Mouse (Mus musculus): Measurements from ENCODE around the gene Unc13d. TPM values are rescaled to one million over a fixed set of nuclear protein-coding genes. Genes with fewer than 3 reads are reported as not detected.
"Not testable (repeated sequence)": the region's sequence is repeated elsewhere in the genome, so short reads cannot be mapped to it uniquely, and the experiment has no call there.

Gene Unc13d
- total RNA-seq, 2 experiments from 2014 or later, result 1.6 to 3.0 TPM

DNA sequence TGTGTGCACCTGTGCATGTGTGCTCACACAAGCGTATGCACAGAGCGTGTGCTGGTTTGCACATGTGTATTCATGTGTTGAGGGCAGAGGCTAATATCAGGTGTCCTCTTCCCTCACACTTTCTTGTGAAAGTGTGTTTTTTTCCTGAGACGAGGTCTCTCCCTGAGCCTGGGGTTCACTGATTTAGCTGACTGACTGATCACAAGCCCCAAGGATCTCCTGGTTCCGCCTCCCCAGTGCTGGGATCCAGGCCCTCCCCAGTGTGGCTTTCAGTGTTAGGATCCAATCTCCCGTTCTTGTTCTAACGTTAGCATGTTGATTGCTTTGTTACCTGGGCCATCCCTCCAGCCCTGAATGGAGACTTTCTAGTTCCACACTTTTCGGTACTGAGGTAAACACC, 23.1 kb upstream of the Unc13d start:
- no peak for DNase-seq (ENCODE audit: low spot score in 2 of 2)

DNA sequence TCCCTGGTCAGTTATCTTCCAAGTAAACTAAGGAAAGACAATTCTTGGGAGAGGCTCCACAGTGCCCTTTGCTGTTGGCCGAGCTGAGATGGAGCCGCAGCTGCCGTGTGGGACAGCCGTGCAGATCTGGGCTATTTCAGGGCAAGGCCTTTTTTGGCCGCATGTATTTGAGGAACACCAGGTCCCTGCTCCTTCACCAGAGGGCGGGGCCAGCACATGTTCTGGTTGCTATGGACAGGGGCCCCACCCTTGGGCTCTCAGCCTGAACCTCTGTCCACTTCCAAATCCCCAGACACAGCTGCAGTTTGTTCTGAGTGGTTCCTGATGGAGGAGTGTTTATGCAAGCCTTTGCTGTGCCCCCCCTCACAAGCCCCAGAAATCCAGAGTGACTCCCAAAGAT, 22.6 kb upstream of the Unc13d start:
- no peak for DNase-seq (ENCODE audit: low spot score in 2 of 2)

DNA sequence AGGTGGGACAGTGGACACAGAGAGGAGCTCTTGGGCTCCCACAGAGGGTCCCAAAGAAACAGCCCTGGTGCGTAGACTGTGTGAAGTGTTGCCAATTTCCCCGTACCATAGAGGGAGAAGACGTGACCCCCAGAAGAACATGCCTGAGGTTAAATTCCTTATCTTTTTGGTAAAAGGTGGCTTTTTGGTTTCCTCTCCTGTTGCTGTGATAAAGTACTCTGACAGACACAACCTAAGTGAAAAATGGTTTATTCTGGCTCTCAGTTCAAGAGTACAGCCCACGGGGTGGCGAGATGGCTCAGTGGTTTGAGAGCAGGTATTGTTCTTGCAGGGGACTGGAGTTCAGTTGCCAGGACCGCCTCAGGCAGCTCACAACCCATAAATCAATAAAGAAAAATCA, 21.7 kb upstream of the Unc13d start:
- DNase-seq (ENCODE audit: low spot score in 2 of 2), result no peak

GRCm38 (mm10) chr11:116098711-116099460, 21.1 kb upstream of the Unc13d start:
- DNase-seq (ENCODE audit: low spot score in 2 of 2), result no peak

DNA sequence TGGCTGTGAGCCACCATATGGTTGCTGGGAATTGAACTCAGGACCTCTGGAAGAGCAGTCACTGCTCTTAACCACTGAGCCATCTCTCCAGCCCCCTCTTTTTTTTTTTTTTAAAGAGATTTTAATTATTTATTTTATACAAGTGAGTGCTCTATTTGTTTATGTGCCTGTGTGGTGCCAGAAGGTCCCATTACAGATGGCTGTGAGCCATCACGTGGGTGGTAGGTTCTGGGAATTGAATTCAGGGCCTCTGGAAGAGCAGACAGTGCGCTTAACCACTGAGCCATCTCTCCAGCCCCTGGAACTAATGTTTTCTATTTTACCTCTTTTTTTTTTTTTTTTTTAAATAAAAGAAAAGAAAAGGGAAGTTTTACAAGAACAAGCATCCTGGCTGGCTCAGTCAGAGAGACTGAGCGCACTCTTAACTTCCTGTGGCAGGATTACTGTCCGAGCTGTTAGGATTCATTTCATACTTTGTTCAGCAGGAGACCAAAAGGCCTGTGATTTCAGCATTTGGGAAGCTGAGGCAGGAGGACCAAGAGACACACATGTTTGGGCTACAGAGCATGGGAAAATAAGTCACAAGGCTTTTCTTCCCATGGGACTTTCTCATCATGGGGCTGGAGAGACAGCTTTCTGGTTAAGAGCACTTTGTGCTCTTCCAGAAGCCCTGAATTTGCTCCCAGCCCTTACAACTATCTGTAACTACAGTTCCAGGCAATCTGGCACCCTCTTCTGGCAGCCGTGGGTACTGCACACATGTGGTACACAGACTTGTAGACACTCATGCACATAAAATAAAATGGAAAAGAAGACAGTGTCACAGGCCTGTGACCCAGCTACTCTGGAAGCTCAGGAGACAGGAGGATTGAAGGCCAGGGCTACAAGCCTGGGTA, 18.7 kb upstream of the Unc13d start:
- DNase-seq (ENCODE audit: low spot score in 2 of 2), result no peak

GRCm38 (mm10) chr11:116095573-116095972, 17.8 kb upstream of the Unc13d start:
- DNase-seq (ENCODE audit: low spot score in 2 of 2), result no peak

GRCm38 (mm10) chr11:116093771-116094565, 16.2 kb upstream of the Unc13d start:
- DNase-seq (ENCODE audit: low spot score in 2 of 2), result no peak

- DNase-seq (ENCODE audit: low spot score in 2 of 2), result not testable (repeated sequence)
Observed at GRCm38 (mm10) chr11:116092959-116093358, 15.2 kb upstream of the Unc13d start.

GRCm38 (mm10) chr11:116091591-116091990, 13.8 kb upstream of the Unc13d start:
- no peak for DNase-seq (ENCODE audit: low spot score in 2 of 2)

DNA sequence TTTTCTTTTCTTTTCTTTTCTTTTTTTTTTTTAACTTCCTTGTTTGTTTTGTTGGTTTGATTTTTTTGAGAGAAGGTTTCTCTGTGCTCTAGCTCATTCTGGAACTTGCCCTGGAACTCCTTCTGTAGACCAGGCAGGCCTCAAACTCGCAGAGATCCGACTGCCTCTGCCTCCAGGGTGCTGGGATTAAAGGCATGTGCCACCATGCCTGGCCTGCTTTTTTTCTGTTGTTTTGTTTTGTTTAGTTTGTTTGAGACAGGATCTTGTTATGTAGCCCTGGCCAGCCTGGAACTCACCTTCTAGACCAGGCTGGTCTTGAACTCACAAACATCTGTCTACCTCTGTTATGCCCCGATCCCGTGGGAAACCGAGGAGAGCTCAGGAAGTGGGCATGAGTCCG, 11.8 kb upstream of the Unc13d start:
- DNase-seq (ENCODE audit: low spot score in 2 of 2), result no peak

DNA sequence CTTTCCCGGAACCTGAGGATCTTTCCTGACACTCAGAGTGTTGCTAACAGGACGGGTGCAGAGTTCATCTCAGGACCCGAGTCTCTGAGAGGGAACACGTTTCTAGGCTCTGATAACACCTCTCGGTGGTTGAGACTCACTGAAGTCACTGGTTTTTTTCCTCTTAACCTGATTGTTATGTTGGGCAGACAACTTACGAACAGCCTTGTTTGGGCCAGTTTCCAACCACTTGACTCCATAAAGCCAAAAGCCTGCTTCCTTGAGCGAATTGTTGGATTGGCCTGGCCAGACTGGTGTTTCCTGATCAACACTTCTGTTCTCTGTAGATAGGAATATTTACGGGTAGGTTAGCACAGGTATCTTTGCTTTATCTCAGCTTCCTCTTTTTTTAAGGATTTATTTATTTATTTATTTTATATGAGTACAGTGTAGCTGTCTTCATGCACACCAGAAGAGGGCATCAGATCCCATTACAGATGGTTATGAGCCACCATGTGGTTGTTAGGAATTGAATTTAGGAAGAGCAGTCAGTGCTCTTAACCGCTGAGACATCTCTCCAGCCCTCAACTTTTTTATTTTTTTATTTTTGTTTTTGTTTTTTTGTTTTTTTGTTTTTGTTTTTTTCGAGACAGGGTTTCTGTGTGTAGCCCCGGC, 11.1 kb upstream of the Unc13d start:
- no peak for DNase-seq (ENCODE audit: low spot score in 2 of 2)

DNA sequence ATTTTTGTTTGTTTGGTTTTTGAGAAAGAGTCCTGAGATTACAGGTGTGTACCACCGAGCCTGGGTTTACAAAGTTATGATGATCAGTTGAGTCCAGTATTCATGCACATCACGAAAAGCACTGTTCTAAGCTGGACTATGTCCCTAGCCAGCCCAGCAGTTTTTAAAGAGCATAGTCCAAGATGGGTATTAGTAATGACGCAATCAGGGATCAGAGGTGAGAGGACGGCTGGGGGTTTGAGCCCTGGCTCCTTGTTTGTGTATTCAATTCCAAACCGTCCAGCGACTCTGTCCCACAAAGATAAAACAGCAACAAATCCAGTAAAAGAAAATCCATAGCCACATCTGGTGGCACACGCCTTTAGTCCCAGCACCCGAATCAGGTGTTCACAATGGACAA, 10.4 kb upstream of the Unc13d start:
- DNase-seq (ENCODE audit: low spot score in 2 of 2), result no peak

DNA sequence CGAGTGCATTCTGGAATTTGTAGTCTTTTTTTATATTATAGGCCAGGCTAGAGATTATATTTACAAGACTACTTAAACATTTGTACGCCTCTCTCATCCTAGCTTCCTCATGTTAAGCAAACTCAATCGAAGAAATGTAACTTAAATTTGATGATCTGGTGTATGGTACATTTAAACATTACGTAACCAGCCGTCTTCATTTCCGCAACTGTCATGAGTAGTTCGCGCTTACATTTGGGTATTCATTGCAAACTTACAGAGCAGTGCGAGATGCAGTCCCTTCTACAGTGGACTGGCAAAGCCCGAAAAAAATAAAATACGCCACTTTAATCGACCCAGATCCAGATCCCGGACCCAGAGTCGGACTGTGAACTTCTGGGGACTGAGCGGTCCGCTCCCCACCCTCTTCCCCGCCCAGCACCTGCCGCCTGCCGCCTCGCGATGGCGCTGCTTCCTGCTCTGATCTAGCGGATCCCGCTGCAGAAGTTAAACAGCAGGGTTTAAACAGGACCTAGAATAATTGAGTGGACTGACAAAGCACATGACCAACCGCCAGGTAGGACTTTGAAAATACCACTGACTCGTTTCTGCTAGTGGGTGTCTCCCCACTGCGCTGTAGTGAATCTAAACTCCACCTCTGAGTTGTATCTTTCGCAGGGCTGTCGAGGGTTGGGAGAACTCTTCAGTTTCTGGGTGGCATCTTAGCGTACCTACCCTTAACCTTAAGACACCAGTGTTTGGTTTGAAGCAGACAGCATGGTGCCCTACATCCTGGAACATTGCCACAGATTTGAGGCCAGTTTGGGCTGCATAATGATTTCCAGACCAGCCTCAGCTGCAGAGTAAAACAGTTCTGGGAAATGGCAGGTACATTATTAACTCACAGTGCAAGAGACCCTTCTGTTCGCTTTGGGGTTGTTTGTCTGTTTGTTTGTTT, 9.7 kb upstream of the Unc13d start:
- DNase-seq (ENCODE audit: low spot score in 2 of 2), result peak; percentile 80 to 91

DNA sequence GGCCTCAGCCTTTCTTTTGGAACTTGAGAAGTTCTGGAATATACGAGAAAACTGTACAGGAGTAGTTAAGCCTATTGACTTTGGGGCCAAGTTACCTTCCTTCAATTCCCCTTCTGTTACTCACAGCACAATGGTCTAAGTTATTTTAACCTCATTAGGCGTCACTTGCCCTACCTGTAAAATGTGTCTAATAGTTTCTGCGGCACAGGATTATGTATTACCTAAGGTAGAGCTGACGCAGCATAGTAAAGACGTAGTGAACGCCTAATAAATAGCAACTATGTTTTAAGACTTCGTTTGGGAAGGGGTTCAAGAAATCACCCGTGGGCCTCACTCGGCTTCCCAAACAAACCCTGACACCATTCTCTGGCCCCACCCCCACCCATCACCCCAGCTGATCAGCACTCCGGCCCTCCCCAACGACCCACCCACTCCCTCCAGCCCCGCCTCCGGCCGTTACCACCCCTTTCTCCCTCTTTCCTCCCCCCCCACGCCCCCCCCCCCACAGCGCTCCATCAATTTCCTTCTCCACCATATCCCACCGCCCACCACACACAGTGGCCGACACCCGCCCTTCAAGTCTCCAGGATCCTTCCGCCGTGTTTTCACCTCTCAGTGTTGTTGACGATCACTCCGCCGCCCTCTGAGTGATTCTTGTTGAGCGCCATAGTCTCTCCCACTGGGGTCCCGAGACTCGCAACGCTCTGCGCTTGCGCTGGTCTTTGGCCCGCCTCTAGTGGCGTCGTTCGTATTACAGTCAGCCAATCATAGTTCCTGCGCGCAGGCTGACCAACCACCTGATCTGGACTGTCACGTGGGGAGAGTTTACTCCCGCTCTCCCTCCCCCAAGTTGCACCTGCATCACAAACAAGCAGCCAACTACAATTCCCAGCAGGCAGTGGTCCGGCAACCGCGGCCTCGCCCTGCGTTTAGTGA, 8.8 kb upstream of the Unc13d start, which contains the start of gene Wbp2:
Gene Wbp2, minus strand, starts transcription at position 738 of the 936 bp plus-strand sequence.
- peak; percentile 99 for DNase-seq (ENCODE audit: low spot score in 2 of 2)

- DNase-seq (ENCODE audit: low spot score in 2 of 2), result no peak
Observed at GRCm38 (mm10) chr11:116084166-116084565, 6.4 kb upstream of the Unc13d start.

GRCm38 (mm10) chr11:116083096-116083672, 5.4 kb upstream of the Unc13d start:
- DNase-seq (ENCODE audit: low spot score in 2 of 2), result no peak

GRCm38 (mm10) chr11:116081081-116081480, 3.3 kb upstream of the Unc13d start:
- no peak for DNase-seq (ENCODE audit: low spot score in 2 of 2)

- peak; percentile 88 to 94 for DNase-seq (ENCODE audit: low spot score in 2 of 2)
Observed at GRCm38 (mm10) chr11:116079511-116079910, 1.8 kb upstream of the Unc13d start.
